10 mouse cellular contexts compared by ENCODE assay signal in genomic region chr7:84089777-84090176, GRCm38 (mm10). TPM values are rescaled to one million over a fixed set of nuclear protein-coding genes. Genes with fewer than 3 reads are reported as not detected.
DNase-seq lines count a peak whose midpoint lies in the region; ATAC-seq and TF ChIP-seq lines count a peak whose summit lies in the region.
"Had no signal": no experiment of that assay in that cellular context is flagged by ENCODE, and none has a peak within 500 bp of the region (broad histone marks: within the 10 kb centered on the region; RNA-seq: fewer than 3 reads in every experiment).

No protein-coding gene starts in this region.

- peaks cover 38% of the 10 kb centered on the region for H3K27me3 ChIP-seq in heart, embryonic 11.5 days (ENCODE audit: control insufficient read depth, insufficient read depth, low read length)
- H3K27me3 ChIP-seq in thymus, adult 2 months (ENCODE audit: control insufficient read depth, insufficient read depth, low read length), result peaks cover 9% of the 10 kb centered on the region; the same call in 1 of the 2 replicates
- H3K27me3 ChIP-seq in forebrain, embryonic 15.5 days, result peaks cover 22% of the 10 kb centered on the region

- no peaks in the 10 kb centered on the region for H3K9me3 ChIP-seq in heart, embryonic 11.5 days (replicated peaks; ENCODE audit: control insufficient read depth, low read length)
- H3K9me3 ChIP-seq in forebrain, embryonic 15.5 days, result no peaks in the 10 kb centered on the region

- no peak for TF ChIP-seq CTCF in thymus, adult 2 months (IDR thresholded peaks at IDR 0.05; ENCODE audit: borderline replicate concordance, control insufficient read depth, extremely low read depth, insufficient read depth, low read length, poor library complexity)

- TF ChIP-seq POLR2A in thymus, adult 2 months (IDR thresholded peaks at IDR 0.05; ENCODE audit: control insufficient read depth, extremely low read depth, insufficient read depth, low read length, poor library complexity), result no peak

- H3K27ac ChIP-seq in heart, embryonic 11.5 days (ENCODE audit: low read depth, low read length), result no peak overlapping the region
- H3K27ac ChIP-seq in thymus, adult 2 months (ENCODE audit: control insufficient read depth, insufficient read depth, low read length), result no peak overlapping the region
- no peak overlapping the region for H3K27ac ChIP-seq in forebrain, embryonic 15.5 days (replicated peaks)

- H3K4me3 ChIP-seq in heart, embryonic 11.5 days (ENCODE audit: low read depth, low read length), result no peak overlapping the region
- no peak overlapping the region for H3K4me3 ChIP-seq in thymus, adult 2 months (ENCODE audit: control insufficient read depth, insufficient read depth, low read length)
- H3K4me3 ChIP-seq in forebrain, embryonic 15.5 days, result no peak overlapping the region

- WGBS in heart, embryonic 11.5 days (ENCODE audit: insufficient replicate concordance), result 13% methylated on average over 1 of the region's 1 CpGs
- WGBS in thymus, adult 2 months, result 0% methylated on average over 1 of the region's 1 CpGs
- 25% methylated on average over 1 of the region's 1 CpGs for WGBS in forebrain, embryonic 15.5 days

- no peak overlapping the region for H3K4me2 ChIP-seq in heart, embryonic 11.5 days
- no peak overlapping the region for H3K4me2 ChIP-seq in forebrain, embryonic 15.5 days (replicated peaks)

- peak; percentile 10 to 29 for DNase-seq in heart, adult 18-20 months
- DNase-seq in thymus, adult 2 months, result peak; percentile 29
- DNase-seq in thymus, adult 18-20 months, result no peak
- peak; percentile 48 to 59 for DNase-seq in kidney, postnatal 36 days
- DNase-seq in gastrocnemius, adult 8-10 months (ENCODE audit: low spot score in 2 of 2), result no peak
- DNase-seq: cerebellum, postnatal 14 days; heart, postnatal 4 days had no signal

- H3K4me1 ChIP-seq in heart, embryonic 11.5 days (ENCODE audit: control insufficient read depth, insufficient read depth, low read length), result peaks cover 5% of the 10 kb centered on the region; the same call in 1 of the 2 replicates
- no peaks in the 10 kb centered on the region; the same call in 1 of the 2 replicates for H3K4me1 ChIP-seq in thymus, adult 2 months (replicated peaks; ENCODE audit: control insufficient read depth, insufficient read depth, low read length)
- H3K4me1 ChIP-seq in forebrain, embryonic 15.5 days, result peaks cover 20% of the 10 kb centered on the region

- no peak for ATAC-seq in heart, embryonic 11.5 days (replicated peaks; ENCODE audit: insufficient number of reproducible peaks, low FRiP score, low TSS enrichment)
- ATAC-seq in frontal cortex, adult (ENCODE audit: low TSS enrichment), result no peak
- no peak for ATAC-seq in forebrain, embryonic 15.5 days (replicated peaks)

- no peak overlapping the region for H3K9ac ChIP-seq in heart, embryonic 11.5 days (ENCODE audit: low read depth, low read length)
- no peak overlapping the region for H3K9ac ChIP-seq in forebrain, embryonic 15.5 days (replicated peaks)

- H3K36me3 ChIP-seq in heart, embryonic 11.5 days (ENCODE audit: control insufficient read depth, insufficient read depth, low read length), result no peaks in the 10 kb centered on the region
- no peaks in the 10 kb centered on the region for H3K36me3 ChIP-seq in thymus, adult 2 months (ENCODE audit: control insufficient read depth, insufficient read depth, low read length)
- no peaks in the 10 kb centered on the region for H3K36me3 ChIP-seq in forebrain, embryonic 15.5 days

RNA-seq across cellular contexts. Expression of gene Cemip, which starts 3.5 kb away (rescaled TPM):
- under 1 TPM in 1 of 2 experiments, not detected in 1; 0.08 TPM for total RNA-seq in heart, adult 18-20 months (2021)
- 0.72 and 0.82 TPM in 2 replicates for polyA plus RNA-seq in heart, embryonic 11.5 days (2014; fragmentation: Nextera tagmentation; extraction: Ambion mirVana)
- 0.59 and 0.63 TPM in 2 replicates for polyA plus RNA-seq in thymus, adult 2 months (2012; rRNA removed)
- total RNA-seq in gastrocnemius, adult 8-10 months (2022), result under 1 TPM in 1 of 4 experiments, not detected in 3; 0.15 TPM
- 0.70 and 0.72 TPM in 2 replicates for polyA plus RNA-seq in forebrain, embryonic 15.5 days (2015; fragmentation: Nextera tagmentation; extraction: Ambion mirVana)

Comparison
In these comparisons a context has a peak if more than half of its experiments do, and no peak if none do; other contexts are left out.
1. DNase-seq: peak in heart, adult 18-20 months (2 of 2), thymus, adult 2 months (single experiment) and kidney, postnatal 36 days (2 of 2); none in thymus, adult 18-20 months (0 of 2) and gastrocnemius, adult 8-10 months (0 of 2).